Mouse (Mus musculus): ENCODE data around the gene Ptgir. TPM values are rescaled to one million over a fixed set of nuclear protein-coding genes. Genes with fewer than 3 reads are reported as not detected.

The Ptgir gene
- total RNA-seq, 2 experiments from 2014 or later: 0.14 to 0.16 TPM

GRCm38 (mm10) chr7:16890536-16890935 is 15.8 kb upstream of the Ptgir start:
- DNase-seq (ENCODE audit: low spot score in 2 of 2): no peak
- intact Hi-C loops (cut with DNase I): loop anchor here (10.0 kb wide), 1 partner anchor 146 kb away; no protein-coding TSS in a partner anchor

- no peak for DNase-seq (ENCODE audit: low spot score in 2 of 2)
These were observed 15.3 kb upstream of the Ptgir start for GRCm38 (mm10) chr7:16890944-16891343.

GRCm38 (mm10) chr7:16891641-16892351 is 14.5 kb upstream of the Ptgir start, which contains the start of gene Gng8:
Gene Gng8 (plus strand): TSS chr7:16891786.
- DNase-seq (ENCODE audit: low spot score in 2 of 2): peak; percentile 86 to 88
- intact Hi-C loops (cut with DNase I): loop anchor here (1.0 to 10.0 kb wide), 2 partner anchors 15 to 147 kb away; no protein-coding TSS in a partner anchor

More at GRCm38 (mm10) chr7:16890944-16891343, 15.3 kb upstream of the Ptgir start:
- intact Hi-C loops (cut with DNase I): loop anchor here (1.0 to 10.0 kb wide), 2 partner anchors 15 to 146 kb away; no protein-coding TSS in a partner anchor

- intact Hi-C loops (cut with DNase I): loop anchor here (10.0 kb wide), 1 partner anchor 148 kb away; no protein-coding TSS in a partner anchor
- DNase-seq (ENCODE audit: low spot score in 2 of 2): no peak
These were observed 13.9 kb upstream of the Ptgir start for GRCm38 (mm10) chr7:16892352-16892730.

- intact Hi-C loops (cut with DNase I): loop anchor here (2.0 to 10.0 kb wide), 2 partner anchors 19 to 149 kb away; no protein-coding TSS in a partner anchor
- DNase-seq (ENCODE audit: low spot score in 2 of 2): no peak
These were observed 12.7 kb upstream of the Ptgir start for GRCm38 (mm10) chr7:16893612-16894011.

GRCm38 (mm10) chr7:16894279-16894678 is 12.0 kb upstream of the Ptgir start:
- intact Hi-C loops (cut with DNase I): loop anchor here (2.0 to 10.0 kb wide), 2 partner anchors 19 to 149 kb away; no protein-coding TSS in a partner anchor
- DNase-seq (ENCODE audit: low spot score in 2 of 2): no peak

- DNase-seq (ENCODE audit: low spot score in 2 of 2): peak; percentile 66 to 76
- intact Hi-C loops (cut with DNase I): loop anchor here (2.0 to 10.0 kb wide), 2 partner anchors 18 to 150 kb away; no protein-coding TSS in a partner anchor
These were observed 11.3 kb upstream of the Ptgir start for GRCm38 (mm10) chr7:16895000-16895399.

- DNase-seq (ENCODE audit: low spot score in 2 of 2): no peak
- intact Hi-C loops (cut with DNase I): loop anchor here (2.0 to 10.0 kb wide), 2 partner anchors 17 to 151 kb away; no protein-coding TSS in a partner anchor
These were observed 10.8 kb upstream of the Ptgir start for GRCm38 (mm10) chr7:16895511-16895910.

GRCm38 (mm10) chr7:16900526-16900925 is 5.8 kb upstream of the Ptgir start:
- intact Hi-C loops (cut with DNase I): no loop called here
- DNase-seq (ENCODE audit: low spot score in 2 of 2): no peak

GRCm38 (mm10) chr7:16903439-16903955 is 2.8 kb upstream of the Ptgir start:
- intact Hi-C loops (cut with DNase I): no loop called here
- no peak for DNase-seq (ENCODE audit: low spot score in 2 of 2)

- intact Hi-C loops (cut with DNase I): no loop called here
- no peak for DNase-seq (ENCODE audit: low spot score in 2 of 2)
These were observed 2.1 kb upstream of the Ptgir start for GRCm38 (mm10) chr7:16904120-16904675.

- no peak for DNase-seq (ENCODE audit: low spot score in 2 of 2)
- intact Hi-C loops (cut with DNase I): no loop called here
These were observed 734 bp upstream of the Ptgir start for GRCm38 (mm10) chr7:16905491-16906021.

GRCm38 (mm10) chr7:16906889-16907559 is 734 bp downstream of the Ptgir start:
- no peak for DNase-seq (ENCODE audit: low spot score in 2 of 2)
- intact Hi-C loops (cut with DNase I): no loop called here

- intact Hi-C loops (cut with DNase I): no loop called here
- DNase-seq (ENCODE audit: low spot score in 2 of 2): no peak
These were observed 1.6 kb downstream of the Ptgir start for GRCm38 (mm10) chr7:16907842-16908241.

- intact Hi-C loops (cut with DNase I): no loop called here
- no peak for DNase-seq (ENCODE audit: low spot score in 2 of 2)
These were observed 2.1 kb downstream of the Ptgir start for GRCm38 (mm10) chr7:16908367-16908766.

- intact Hi-C loops (cut with DNase I): no loop called here
- DNase-seq (ENCODE audit: low spot score in 2 of 2): no peak
These were observed 2.6 kb downstream of the Ptgir start for GRCm38 (mm10) chr7:16908859-16909258.

GRCm38 (mm10) chr7:16909909-16910308 is 3.6 kb downstream of the Ptgir start:
- intact Hi-C loops (cut with DNase I): loop anchor here (5.0 kb wide), 1 partner anchor 38 kb away; no protein-coding TSS in a partner anchor

GRCm38 (mm10) chr7:16911904-16912303 is 5.6 kb downstream of the Ptgir start:
- intact Hi-C loops (cut with DNase I): loop anchor here (2.0 to 5.0 kb wide), 2 partner anchors 17 to 40 kb away; no protein-coding TSS in a partner anchor
- no peak for DNase-seq (ENCODE audit: low spot score in 2 of 2)

More at GRCm38 (mm10) chr7:16909909-16910308, 3.6 kb downstream of the Ptgir start:
- DNase-seq (ENCODE audit: low spot score in 2 of 2): no peak

GRCm38 (mm10) chr7:16912360-16912759 is 6.1 kb downstream of the Ptgir start:
- intact Hi-C loops (cut with DNase I): loop anchor here (2.0 to 5.0 kb wide), 2 partner anchors 18 to 40 kb away; no protein-coding TSS in a partner anchor
- no peak for DNase-seq (ENCODE audit: low spot score in 2 of 2)

Measured in left cerebral cortex, postnatal 25 days (tissue).